Mouse (Mus musculus) left cerebral cortex, postnatal 36 days (tissue): ENCODE data around the gene Sh2d2a. TPM values are rescaled to one million over a fixed set of nuclear protein-coding genes. Genes with fewer than 3 reads are reported as not detected.

Source experiments
- total RNA-seq, 2 experiments: library from RNA; stranded (reverse); gene quantifications; 2 replicates each; pipeline ENCODE4 v1.2.3; 2021

The Sh2d2a gene
- total RNA-seq, 2 experiments from 2014 or later, result not detected

Other genes with a start within 250 kb of the Sh2d2a start
- 10 to 100 TPM; 55.6 to 60.3 TPM for gene Arhgef11, start 229.2 kb upstream of the Sh2d2a start, total RNA-seq
- gene Lrrc71, start 98.1 kb upstream of the Sh2d2a start, total RNA-seq, result under 1 TPM in 1 of 2 experiments, not detected in 1; 0.49 TPM
- gene Ntrk1, start 51.6 kb upstream of the Sh2d2a start, total RNA-seq, result under 1 TPM; 0.35 to 0.95 TPM
- under 1 TPM; 0.39 to 0.77 TPM for gene Insrr, start 49.8 kb upstream of the Sh2d2a start, total RNA-seq
- 1 to 10 TPM; 6.8 to 9.2 TPM for gene Pear1, start 22.4 kb upstream of the Sh2d2a start, total RNA-seq
- 10 to 100 TPM; 59.8 to 63.6 TPM for gene Prcc, start 38.9 kb downstream of the Sh2d2a start, total RNA-seq
- gene Hdgf, start 59.6 kb downstream of the Sh2d2a start, total RNA-seq, result 100 to 1,000 TPM; 150 to 153 TPM
- gene Mrpl24, start 72.8 kb downstream of the Sh2d2a start, total RNA-seq, result 10 to 100 TPM; 44.6 to 54.9 TPM
- gene Isg20l2, start 83.6 kb downstream of the Sh2d2a start, total RNA-seq, result 10 to 100 TPM; 12.9 to 14.3 TPM
- 10 to 100 TPM; 16.4 to 23.9 TPM for gene Rrnad1, start 84.0 kb downstream of the Sh2d2a start, total RNA-seq
- gene Crabp2, start 101.9 kb downstream of the Sh2d2a start, total RNA-seq, result 1 to 10 TPM; 3.4 to 6.0 TPM
- gene Nes, start 124.3 kb downstream of the Sh2d2a start, total RNA-seq, result 1 to 10 TPM; 4.6 to 6.2 TPM
- gene Bcan, start 153.5 kb downstream of the Sh2d2a start, total RNA-seq, result 100 to 1,000 TPM; 251 to 278 TPM
- gene Hapln2, start 180.8 kb downstream of the Sh2d2a start, total RNA-seq, result 10 to 100 TPM; 14.5 to 15.4 TPM
- 10 to 100 TPM; 14.9 to 17.5 TPM for gene Gpatch4, start 196.4 kb downstream of the Sh2d2a start, total RNA-seq
- 10 to 100 TPM; 61.7 to 74.4 TPM for gene Naxe, start 211.7 kb downstream of the Sh2d2a start, total RNA-seq
- gene Ttc24, start 231.5 kb downstream of the Sh2d2a start, total RNA-seq, result not detected
- 1 to 10 TPM in 1 of 2 experiments, under 1 TPM in 1; 0.23 to 1.1 TPM for gene Iqgap3, start 235.2 kb downstream of the Sh2d2a start, total RNA-seq